ENCODE assay signal across 10 mouse cellular contexts in genomic region chr17:50149690-50150210, GRCm38 (mm10). TPM values are rescaled to one million over a fixed set of nuclear protein-coding genes. Genes with fewer than 3 reads are reported as not detected.
DNase-seq lines count a peak whose midpoint lies in the region; ATAC-seq and TF ChIP-seq lines count a peak whose summit lies in the region.
"Had no signal": no experiment of that assay in that cellular context is flagged by ENCODE, and none has a peak within 500 bp of the region (broad histone marks: within the 10 kb centered on the region; RNA-seq: fewer than 3 reads in every experiment).

No protein-coding gene starts in this region.

- H3K79me2 ChIP-seq in CH12.LX (replicated peaks; ENCODE audit: control insufficient read depth, extremely low read depth, insufficient read depth, poor library complexity, severe bottlenecking) = peaks cover 86% of the 10 kb centered on the region

- TF ChIP-seq POLR2A in CH12.LX (IDR thresholded peaks at IDR 0.05; ENCODE audit: low read depth, low read length) = no peak; the same call in 1 of the 2 replicates

- peak overlapping the region; percentile 90 for H3K27ac ChIP-seq in hindbrain, embryonic 13.5 days
- no peak overlapping the region for H3K27ac ChIP-seq in hindbrain, embryonic 11.5 days (ENCODE audit: low read depth, low read length)
- peak overlapping the region; percentile 49; the same call in 1 of the 2 replicates for H3K27ac ChIP-seq in CH12.LX (ENCODE audit: insufficient read depth, low read depth)
- H3K27ac ChIP-seq in embryonic facial prominence, embryonic 15.5 days (replicated peaks) = no peak overlapping the region
- peak overlapping the region; percentile 71 for H3K27ac ChIP-seq in midbrain, embryonic 15.5 days
- H3K27ac ChIP-seq: heart, embryonic 15.5 days had no signal

- no peaks in the 10 kb centered on the region for H3K9me3 ChIP-seq in hindbrain, embryonic 13.5 days
- H3K9me3 ChIP-seq in hindbrain, embryonic 11.5 days (ENCODE audit: control insufficient read depth, low read length) = no peaks in the 10 kb centered on the region
- peaks cover 25% of the 10 kb centered on the region for H3K9me3 ChIP-seq in CH12.LX (replicated peaks; ENCODE audit: low read length)
- H3K9me3 ChIP-seq in embryonic facial prominence, embryonic 15.5 days (replicated peaks) = no peaks in the 10 kb centered on the region
- H3K9me3 ChIP-seq in midbrain, embryonic 15.5 days = no peaks in the 10 kb centered on the region
- H3K9me3 ChIP-seq: heart, embryonic 15.5 days had no signal

- no peaks in the 10 kb centered on the region for H3K27me3 ChIP-seq in hindbrain, embryonic 13.5 days
- H3K27me3 ChIP-seq in hindbrain, embryonic 11.5 days (ENCODE audit: control insufficient read depth, insufficient read depth, low read length) = no peaks in the 10 kb centered on the region
- no peaks in the 10 kb centered on the region for H3K27me3 ChIP-seq in CH12.LX (replicated peaks)
- no peaks in the 10 kb centered on the region for H3K27me3 ChIP-seq in embryonic facial prominence, embryonic 15.5 days
- H3K27me3 ChIP-seq in midbrain, embryonic 15.5 days (replicated peaks) = no peaks in the 10 kb centered on the region
- H3K27me3 ChIP-seq: heart, embryonic 15.5 days had no signal

- H3K4me3 ChIP-seq in hindbrain, embryonic 13.5 days = no peak overlapping the region
- no peak overlapping the region for H3K4me3 ChIP-seq in hindbrain, embryonic 11.5 days (ENCODE audit: low read depth, low read length)
- no peak overlapping the region for H3K4me3 ChIP-seq in CH12.LX (replicated peaks in 1 of 3; ENCODE audit: low read depth in 2 of 3, low read length in 2 of 3, poor library complexity in 1 of 3)
- H3K4me3 ChIP-seq in embryonic facial prominence, embryonic 15.5 days (replicated peaks) = no peak overlapping the region
- H3K4me3 ChIP-seq in midbrain, embryonic 15.5 days = no peak overlapping the region
- H3K4me3 ChIP-seq: heart, embryonic 15.5 days had no signal

- no peak for DNase-seq in hindbrain, embryonic 11.5 days (ENCODE audit: low spot score)
- no peak for DNase-seq in CH12.LX (ENCODE audit: extremely low read depth)
- no peak for DNase-seq in cerebellum, postnatal 36 days
- DNase-seq in ovary, postnatal 14 days (ENCODE audit: low spot score) = no peak
- DNase-seq in lung, adult 18-20 months = no peak

- TF ChIP-seq RAD21 in CH12.LX (IDR thresholded peaks at IDR 0.05; ENCODE audit: low read depth, low read length) = no peak

- TF ChIP-seq CTCF in CH12.LX (conservative IDR thresholded peaks at IDR 0.05 in 1 of 2, IDR thresholded peaks at IDR 0.05 in 1 of 2; ENCODE audit: low read depth in 2 of 2, low read length in 2 of 2) = no peak

- dilution Hi-C loops in CH12.LX (cut with MboI; ENCODE audit: extremely low pct_ligation_motif_present, extremely low pct_unique_long_range_greater_than_20kb, low sequenced_read_pairs) = no loop called here

- H3K36me3 ChIP-seq in hindbrain, embryonic 13.5 days = no peaks in the 10 kb centered on the region; the same call in 1 of the 2 replicates
- H3K36me3 ChIP-seq in hindbrain, embryonic 11.5 days (ENCODE audit: control insufficient read depth, insufficient read depth, low read length) = no peaks in the 10 kb centered on the region
- H3K36me3 ChIP-seq in CH12.LX (replicated peaks in 1 of 2; ENCODE audit: control insufficient read depth in 1 of 2, insufficient read depth in 1 of 2, low read length in 1 of 2) = peaks cover 87 to 91% of the 10 kb centered on the region in 2 experiments
- H3K36me3 ChIP-seq in embryonic facial prominence, embryonic 15.5 days = no peaks in the 10 kb centered on the region
- H3K36me3 ChIP-seq in midbrain, embryonic 15.5 days (replicated peaks) = no peaks in the 10 kb centered on the region

- H3K9ac ChIP-seq in hindbrain, embryonic 13.5 days = no peak overlapping the region
- no peak overlapping the region for H3K9ac ChIP-seq in hindbrain, embryonic 11.5 days (ENCODE audit: low read depth, low read length)
- no peak overlapping the region for H3K9ac ChIP-seq in CH12.LX (ENCODE audit: insufficient read depth, low read depth)
- H3K9ac ChIP-seq in embryonic facial prominence, embryonic 15.5 days = no peak overlapping the region
- H3K9ac ChIP-seq in midbrain, embryonic 15.5 days = no peak overlapping the region
- H3K9ac ChIP-seq: heart, embryonic 15.5 days had no signal

- WGBS in hindbrain, embryonic 13.5 days = 61% methylated on average over 14 of the region's 14 CpGs
- 78% methylated on average over 14 of the region's 14 CpGs for WGBS in hindbrain, embryonic 11.5 days
- WGBS in embryonic facial prominence, embryonic 15.5 days = 70% methylated on average over 14 of the region's 14 CpGs
- WGBS in midbrain, embryonic 15.5 days = 63% methylated on average over 14 of the region's 14 CpGs

- H3K4me2 ChIP-seq in hindbrain, embryonic 13.5 days = peak overlapping the region; percentile 26
- H3K4me2 ChIP-seq in hindbrain, embryonic 11.5 days (replicated peaks; ENCODE audit: low read depth, low read length) = no peak overlapping the region
- H3K4me2 ChIP-seq in CH12.LX (ENCODE audit: insufficient read depth, low read depth, poor library complexity, severe bottlenecking) = no peak overlapping the region
- 0 out of 2 replicates have a peak overlapping the region, but pooled peaks have one; percentile 15 for H3K4me2 ChIP-seq in embryonic facial prominence, embryonic 15.5 days (replicated peaks)
- H3K4me2 ChIP-seq in midbrain, embryonic 15.5 days = peak overlapping the region; percentile 13; the same call in 1 of the 2 replicates
- H3K4me2 ChIP-seq: heart, embryonic 15.5 days; liver, embryonic 11.5 days had no signal

- peak; percentile 8; the same call in 1 of the 2 replicates for ATAC-seq in hindbrain, embryonic 13.5 days (ENCODE audit: low FRiP score)
- ATAC-seq in hindbrain, embryonic 11.5 days (ENCODE audit: low FRiP score) = no peak
- ATAC-seq in embryonic facial prominence, embryonic 15.5 days (ENCODE audit: insufficient number of reproducible peaks, low FRiP score, low TSS enrichment, low read depth) = no peak
- ATAC-seq in midbrain, embryonic 15.5 days (replicated peaks) = 0 out of 2 replicates have a peak, but pooled peaks have one; percentile 3

- peaks cover 26% of the 10 kb centered on the region for H3K4me1 ChIP-seq in hindbrain, embryonic 13.5 days (replicated peaks)
- no peaks in the 10 kb centered on the region for H3K4me1 ChIP-seq in hindbrain, embryonic 11.5 days (replicated peaks; ENCODE audit: control insufficient read depth, insufficient read depth, low read length)
- peaks cover 16 to 86% of the 10 kb centered on the region in 2 experiments for H3K4me1 ChIP-seq in CH12.LX (ENCODE audit: control insufficient read depth in 1 of 2, insufficient read depth in 2 of 2)
- H3K4me1 ChIP-seq in embryonic facial prominence, embryonic 15.5 days = peaks cover 15% of the 10 kb centered on the region
- peaks cover 20% of the 10 kb centered on the region for H3K4me1 ChIP-seq in midbrain, embryonic 15.5 days

- no peak for TF ChIP-seq EP300 in CH12.LX (IDR thresholded peaks at IDR 0.05; ENCODE audit: low read length)

- in situ Hi-C loops in CH12.LX (cut with MboI; ENCODE audit: low pct_ligation_motif_present, low pct_unique_long_range_greater_than_20kb, low sequenced_read_pairs) = no loop called here

TF ChIP-seq in CH12.LX, 34 proteins besides CTCF, POLR2A, EP300 and RAD21:
- TF ChIP-seq RCOR1 (conservative IDR thresholded peaks at IDR 0.05; ENCODE audit: low read depth, low read length) (no peak), MEF2A (IDR thresholded peaks at IDR 0.05; ENCODE audit: borderline replicate concordance, low read depth, low read length) (no peak), KAT2A (IDR thresholded peaks at IDR 0.05; ENCODE audit: insufficient replicate concordance, low read length) (no peak), TCF12 (IDR thresholded peaks at IDR 0.05; ENCODE audit: low read depth, low read length) (no peak), USF1 (IDR thresholded peaks at IDR 0.05; ENCODE audit: low read depth, low read length) (no peak), SMC3 (IDR thresholded peaks at IDR 0.05; ENCODE audit: low read depth, low read length) (no peak), GABPA (IDR thresholded peaks at IDR 0.05; ENCODE audit: insufficient replicate concordance, low read depth, low read length) (no peak), UBTF (IDR thresholded peaks at IDR 0.05; ENCODE audit: low read depth, low read length) (no peak), POLR2AphosphoS2 (IDR thresholded peaks at IDR 0.05; ENCODE audit: low read depth, low read length) (no peak), JUND (conservative IDR thresholded peaks at IDR 0.05; ENCODE audit: low read depth, low read length) (no peak), CHD1 (IDR thresholded peaks at IDR 0.05; ENCODE audit: low read depth, low read length) (no peak), ZKSCAN1 (IDR thresholded peaks at IDR 0.05; ENCODE audit: borderline replicate concordance, low read depth, low read length) (no peak), USF2 (conservative IDR thresholded peaks at IDR 0.05; ENCODE audit: low read depth, low read length) (no peak), NELFE (IDR thresholded peaks at IDR 0.05; ENCODE audit: low read depth, low read length) (no peak), ZNF384 (IDR thresholded peaks at IDR 0.05; ENCODE audit: low read depth, low read length) (no peak), MAZ (IDR thresholded peaks at IDR 0.05; ENCODE audit: low read depth, low read length) (no peak), IRF4 (IDR thresholded peaks at IDR 0.05; ENCODE audit: low read depth, low read length) (no peak), E2F4 (IDR thresholded peaks at IDR 0.05; ENCODE audit: insufficient replicate concordance, low read depth, low read length) (no peak), ELF1 (IDR thresholded peaks at IDR 0.05; ENCODE audit: low read depth, low read length) (no peak), HCFC1 (IDR thresholded peaks at IDR 0.05; ENCODE audit: low read depth, low read length) (no peak)

RNA-seq across cellular contexts. Expression of gene Rftn1, which starts 40.7 kb away (rescaled TPM):
- polyA plus RNA-seq in hindbrain, embryonic 13.5 days (2015; fragmentation: Nextera tagmentation; extraction: Ambion mirVana) = 14.2 and 17.0 TPM in 2 replicates
- 5.3 and 5.6 TPM in 2 replicates for polyA plus RNA-seq in hindbrain, embryonic 11.5 days (2014; fragmentation: Nextera tagmentation; extraction: Ambion mirVana)
- total RNA-seq in CH12.LX (2012; rRNA removed) (52.5 and 76.2 TPM in 2 replicates), CH12.LX (2014; rRNA removed) (60.5 and 71.7 TPM in 2 replicates)
- 66.2 and 80.6 TPM in 2 replicates for polyA plus RNA-seq in CH12.LX (2012; ENCODE audit: insufficient read length, low read depth)
- polyA plus RNA-seq in embryonic facial prominence, embryonic 15.5 days (2015; fragmentation: Nextera tagmentation; extraction: Ambion mirVana) = 18.4 and 21.4 TPM in 2 replicates
- polyA plus RNA-seq in midbrain, embryonic 15.5 days (2015; fragmentation: Nextera tagmentation; extraction: Ambion mirVana) = 20.9 and 27.4 TPM in 2 replicates

Comparison
In these comparisons a context has a peak if more than half of its experiments do, and no peak if none do; other contexts are left out.
1. ATAC-seq: peak in hindbrain, embryonic 13.5 days (single experiment) and midbrain, embryonic 15.5 days (single experiment); none in hindbrain, embryonic 11.5 days (single experiment) and embryonic facial prominence, embryonic 15.5 days (single experiment).
2. H3K27ac ChIP-seq: peak in hindbrain, embryonic 13.5 days (single experiment), CH12.LX (single experiment) and midbrain, embryonic 15.5 days (single experiment); none in hindbrain, embryonic 11.5 days (single experiment) and embryonic facial prominence, embryonic 15.5 days (single experiment).
3. H3K4me2 ChIP-seq: peak in hindbrain, embryonic 13.5 days (single experiment), embryonic facial prominence, embryonic 15.5 days (single experiment) and midbrain, embryonic 15.5 days (single experiment); none in hindbrain, embryonic 11.5 days (single experiment) and CH12.LX (single experiment).